Mouse (Mus musculus) ovary, adult 18-20 months (tissue): Measurements from ENCODE around the gene Olfr16.

Source experiments
- DNase-seq: peaks from one replicate; pipeline ENCODE4 v3.0.0; 2022; ENCODE audit warnings: low spot score, mixed read lengths

Gene Olfr16

DNA sequence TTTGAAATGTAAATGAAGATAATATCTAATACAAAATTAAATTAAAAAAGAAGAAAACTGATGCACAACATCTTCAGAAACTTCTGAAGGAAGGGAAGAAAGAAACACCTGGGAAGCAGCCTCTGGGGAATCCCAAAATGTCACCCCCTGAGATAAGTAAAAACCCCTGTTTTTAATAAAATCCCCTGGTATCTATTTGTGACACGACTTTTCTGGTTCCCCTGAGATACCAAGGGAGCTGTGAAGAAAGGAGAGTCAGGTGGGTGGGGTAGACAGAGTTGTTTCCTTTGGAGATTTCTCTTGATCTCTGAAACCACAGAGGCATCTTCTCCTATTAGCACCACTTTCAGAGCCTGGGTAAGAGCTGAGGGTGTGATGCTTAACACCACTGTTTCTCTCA is at the start of gene Olfr16:
Olfr16 (plus strand) TSS at position 250 of the 400 bp plus-strand sequence.
- DNase-seq = no peak

- no peak for DNase-seq
Measured at GRCm38 (mm10) chr1:172903313-172903712, 46.9 kb upstream of the Olfr16 start.

DNA sequence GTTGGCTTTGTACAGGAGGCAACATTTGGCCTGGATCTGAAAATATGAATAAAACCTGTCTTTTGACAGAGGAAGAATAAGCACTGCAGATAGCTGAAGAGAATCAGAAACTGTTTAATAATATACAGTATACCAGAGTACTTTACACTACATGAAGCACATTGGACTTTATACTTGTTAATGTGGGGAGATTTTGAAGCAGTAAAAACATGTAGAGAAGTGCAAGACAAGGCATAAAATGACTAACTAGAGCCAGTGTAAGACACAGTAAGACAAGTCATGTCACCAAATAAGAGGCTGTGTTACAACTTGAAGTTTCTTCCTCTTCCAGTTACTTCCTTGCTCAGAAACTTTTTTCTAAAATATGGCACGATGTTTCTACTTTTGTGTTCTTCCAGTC is 33.1 kb upstream of the Olfr16 start:
- DNase-seq = no peak

GRCm38 (mm10) chr1:172918450-172918849 is 31.8 kb upstream of the Olfr16 start:
- no peak for DNase-seq

DNA sequence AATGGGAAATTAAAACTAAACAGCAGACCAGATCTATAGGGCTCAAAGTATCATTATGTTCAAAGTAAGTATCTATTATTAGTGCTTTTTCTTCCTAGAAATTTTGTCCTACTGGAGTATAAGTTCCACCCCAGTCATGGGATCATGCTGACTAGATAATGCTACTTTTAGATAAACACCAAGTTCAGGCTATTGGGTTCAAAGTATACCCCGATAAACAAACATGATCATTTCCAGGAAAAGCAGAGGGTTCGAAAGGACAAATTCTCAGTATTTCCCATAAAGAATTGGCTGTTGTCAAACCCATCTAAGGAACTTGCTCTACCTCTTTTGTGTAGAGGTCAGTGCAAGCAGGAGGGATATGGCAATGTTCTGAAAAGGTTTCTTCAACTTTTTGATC is 18.0 kb upstream of the Olfr16 start:
- DNase-seq = no peak

DNA sequence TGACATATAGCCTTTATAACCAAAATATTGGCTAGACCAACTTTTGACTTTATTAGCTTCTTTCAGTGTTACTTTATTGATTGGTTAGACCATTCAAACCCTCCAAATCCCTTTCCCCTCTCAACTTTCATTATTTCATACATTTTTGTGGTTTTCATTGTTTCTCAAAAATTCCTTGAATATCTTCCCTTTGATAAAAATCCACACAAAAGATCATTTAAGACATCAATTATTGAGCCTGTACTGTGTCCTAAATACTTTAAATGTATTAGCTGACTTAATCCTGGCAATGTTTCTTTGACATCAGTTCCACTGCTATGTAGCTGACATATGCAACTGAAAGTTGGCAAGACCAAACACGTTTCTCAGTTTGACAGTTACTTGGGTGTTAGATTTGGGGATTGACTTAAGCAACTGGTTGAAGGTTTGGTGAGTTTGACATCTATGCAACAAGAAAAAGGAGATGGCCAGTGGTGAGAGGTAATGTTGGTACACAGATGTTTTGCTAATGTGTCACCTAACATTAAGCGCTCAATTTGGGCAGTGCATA is 1.0 kb downstream of the Olfr16 start:
- no peak for DNase-seq

DNA sequence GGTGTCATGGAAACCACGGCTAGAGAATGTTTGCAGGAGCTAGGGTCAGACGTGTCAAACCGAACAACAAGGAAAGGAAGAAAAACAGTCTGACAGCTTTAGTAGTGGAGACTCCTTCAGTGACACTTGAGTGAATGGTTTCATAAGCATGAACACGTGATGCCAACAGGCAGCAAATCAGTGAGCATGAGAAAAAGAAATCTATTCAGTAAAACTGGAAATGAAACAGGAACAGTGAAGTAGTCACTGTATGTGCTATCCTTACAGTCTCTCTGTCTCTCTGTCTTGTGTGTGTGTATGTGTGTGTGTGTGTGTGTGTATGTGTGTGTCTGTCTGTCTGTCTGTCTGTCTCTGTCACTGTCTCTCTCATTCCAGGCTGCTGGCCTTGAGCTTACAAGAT is 5.2 kb downstream of the Olfr16 start:
- DNase-seq = no peak

- DNase-seq = no peak
Measured at GRCm38 (mm10) chr1:172960452-172960851, 10.2 kb downstream of the Olfr16 start.

GRCm38 (mm10) chr1:172989794-172990634 is 39.8 kb downstream of the Olfr16 start:
- no peak for DNase-seq

- DNase-seq = no peak
Measured at GRCm38 (mm10) chr1:172990635-172991009, 40.4 kb downstream of the Olfr16 start.
